Mouse (Mus musculus): ENCODE data around the gene Slc25a17. TPM values are rescaled to one million over a fixed set of nuclear protein-coding genes. Genes with fewer than 3 reads are reported as not detected.

Gene Slc25a17
- polyA plus RNA-seq, 1 experiment from 2014 or later, result 133 TPM

GRCm38 (mm10) chr15:81301193-81302070, 59.2 kb downstream of the Slc25a17 start:
- Histone ChIP-seq H3K4me3 (ENCODE audit: low read length) (no peak overlapping the region), H3K9ac (ENCODE audit: low read depth, low read length) (no peak overlapping the region), H3K9me3 (ENCODE audit: control insufficient read depth, low read length) (no peaks in the 10 kb centered on the region), H3K27ac (ENCODE audit: low read depth, low read length) (no peak overlapping the region), H3K4me1 (ENCODE audit: control insufficient read depth, insufficient read depth, low read depth, low read length) (no peaks in the 10 kb centered on the region), H3K27me3 (replicated peaks; ENCODE audit: control insufficient read depth, insufficient read depth, low read length) (no peaks in the 10 kb centered on the region), H3K4me2 (ENCODE audit: low read length) (no peak overlapping the region), H3K36me3 (ENCODE audit: control insufficient read depth, insufficient read depth, low read length) (no peaks in the 10 kb centered on the region)
- no peak for ATAC-seq
- 70% methylated on average over 16 of the region's 16 CpGs for WGBS

GRCm38 (mm10) chr15:81300520-81301069, 60.0 kb downstream of the Slc25a17 start:
- Histone ChIP-seq H3K4me1 (ENCODE audit: control insufficient read depth, insufficient read depth, low read depth, low read length) (no peaks in the 10 kb centered on the region), H3K4me3 (ENCODE audit: low read length) (no peak overlapping the region), H3K27me3 (replicated peaks; ENCODE audit: control insufficient read depth, insufficient read depth, low read length) (no peaks in the 10 kb centered on the region), H3K27ac (ENCODE audit: low read depth, low read length) (no peak overlapping the region), H3K9ac (ENCODE audit: low read depth, low read length) (no peak overlapping the region), H3K4me2 (ENCODE audit: low read length) (no peak overlapping the region), H3K9me3 (ENCODE audit: control insufficient read depth, low read length) (no peaks in the 10 kb centered on the region), H3K36me3 (ENCODE audit: control insufficient read depth, insufficient read depth, low read length) (no peaks in the 10 kb centered on the region)
- 88% methylated on average over 3 of the region's 3 CpGs for WGBS
- ATAC-seq, result no peak

GRCm38 (mm10) chr15:81299549-81299948, 61.1 kb downstream of the Slc25a17 start:
- ATAC-seq, result no peak
- H3K4me3 ChIP-seq (ENCODE audit: low read length), result no peak overlapping the region
- no peak overlapping the region for H3K9ac ChIP-seq (ENCODE audit: low read depth, low read length)
- H3K27me3 ChIP-seq (replicated peaks; ENCODE audit: control insufficient read depth, insufficient read depth, low read length), result no peaks in the 10 kb centered on the region
- H3K4me2 ChIP-seq (ENCODE audit: low read length), result no peak overlapping the region
- WGBS, result 91% methylated on average over 4 of the region's 4 CpGs
- H3K36me3 ChIP-seq (ENCODE audit: control insufficient read depth, insufficient read depth, low read length), result no peaks in the 10 kb centered on the region
- no peak overlapping the region for H3K27ac ChIP-seq (ENCODE audit: low read depth, low read length)
- no peaks in the 10 kb centered on the region for H3K9me3 ChIP-seq (ENCODE audit: control insufficient read depth, low read length)
- no peaks in the 10 kb centered on the region for H3K4me1 ChIP-seq (ENCODE audit: control insufficient read depth, insufficient read depth, low read depth, low read length)

- Histone ChIP-seq H3K9me3 (ENCODE audit: control insufficient read depth, low read length) (no peaks in the 10 kb centered on the region), H3K4me1 (ENCODE audit: control insufficient read depth, insufficient read depth, low read depth, low read length) (no peaks in the 10 kb centered on the region), H3K36me3 (ENCODE audit: control insufficient read depth, insufficient read depth, low read length) (no peaks in the 10 kb centered on the region), H3K4me3 (ENCODE audit: low read length) (no peak overlapping the region), H3K27ac (ENCODE audit: low read depth, low read length) (no peak overlapping the region), H3K27me3 (replicated peaks; ENCODE audit: control insufficient read depth, insufficient read depth, low read length) (no peaks in the 10 kb centered on the region), H3K9ac (ENCODE audit: low read depth, low read length) (no peak overlapping the region), H3K4me2 (ENCODE audit: low read length) (no peak overlapping the region)
- WGBS, result 80% methylated on average over 6 of the region's 6 CpGs
- ATAC-seq, result no peak
Observed at GRCm38 (mm10) chr15:81298213-81298612, 62.4 kb downstream of the Slc25a17 start.

GRCm38 (mm10) chr15:81297543-81297942, 63.1 kb downstream of the Slc25a17 start:
- Histone ChIP-seq H3K9ac (ENCODE audit: low read depth, low read length) (no peak overlapping the region), H3K27me3 (replicated peaks; ENCODE audit: control insufficient read depth, insufficient read depth, low read length) (no peaks in the 10 kb centered on the region), H3K36me3 (ENCODE audit: control insufficient read depth, insufficient read depth, low read length) (no peaks in the 10 kb centered on the region), H3K4me1 (ENCODE audit: control insufficient read depth, insufficient read depth, low read depth, low read length) (no peaks in the 10 kb centered on the region), H3K4me2 (ENCODE audit: low read length) (no peak overlapping the region), H3K27ac (ENCODE audit: low read depth, low read length) (no peak overlapping the region), H3K9me3 (ENCODE audit: control insufficient read depth, low read length) (no peaks in the 10 kb centered on the region), H3K4me3 (ENCODE audit: low read length) (no peak overlapping the region)
- ATAC-seq, result no peak
- WGBS, result 95% methylated on average over 3 of the region's 3 CpGs

GRCm38 (mm10) chr15:81294897-81295296, 65.7 kb downstream of the Slc25a17 start:
- no peak overlapping the region for H3K4me2 ChIP-seq (ENCODE audit: low read length)
- H3K4me1 ChIP-seq (ENCODE audit: control insufficient read depth, insufficient read depth, low read depth, low read length), result no peaks in the 10 kb centered on the region
- H3K27me3 ChIP-seq (replicated peaks; ENCODE audit: control insufficient read depth, insufficient read depth, low read length), result no peaks in the 10 kb centered on the region
- 93% methylated on average over 10 of the region's 10 CpGs for WGBS
- no peaks in the 10 kb centered on the region for H3K36me3 ChIP-seq (ENCODE audit: control insufficient read depth, insufficient read depth, low read length)
- no peaks in the 10 kb centered on the region; the same call in 1 of the 2 replicates for H3K9me3 ChIP-seq (ENCODE audit: control insufficient read depth, low read length)
- no peak overlapping the region for H3K9ac ChIP-seq (ENCODE audit: low read depth, low read length)
- H3K4me3 ChIP-seq (ENCODE audit: low read length), result no peak overlapping the region
- no peak for ATAC-seq
- no peak overlapping the region for H3K27ac ChIP-seq (ENCODE audit: low read depth, low read length)

- Histone ChIP-seq H3K4me1 (ENCODE audit: control insufficient read depth, insufficient read depth, low read depth, low read length) (no peaks in the 10 kb centered on the region), H3K4me2 (ENCODE audit: low read length) (no peak overlapping the region), H3K27me3 (replicated peaks; ENCODE audit: control insufficient read depth, insufficient read depth, low read length) (no peaks in the 10 kb centered on the region), H3K9me3 (ENCODE audit: control insufficient read depth, low read length) (no peaks in the 10 kb centered on the region; the same call in 1 of the 2 replicates), H3K9ac (ENCODE audit: low read depth, low read length) (no peak overlapping the region), H3K4me3 (ENCODE audit: low read length) (no peak overlapping the region), H3K27ac (ENCODE audit: low read depth, low read length) (no peak overlapping the region), H3K36me3 (ENCODE audit: control insufficient read depth, insufficient read depth, low read length) (no peaks in the 10 kb centered on the region)
- no peak for ATAC-seq
- 76% methylated on average over 12 of the region's 12 CpGs for WGBS
Observed at GRCm38 (mm10) chr15:81294386-81294785, 66.2 kb downstream of the Slc25a17 start.

- H3K9me3 ChIP-seq (ENCODE audit: control insufficient read depth, low read length), result no peaks in the 10 kb centered on the region; the same call in 1 of the 2 replicates
- no peaks in the 10 kb centered on the region for H3K36me3 ChIP-seq (ENCODE audit: control insufficient read depth, insufficient read depth, low read length)
- ATAC-seq, result no peak
- H3K27me3 ChIP-seq (replicated peaks; ENCODE audit: control insufficient read depth, insufficient read depth, low read length), result no peaks in the 10 kb centered on the region
- no peak overlapping the region for H3K27ac ChIP-seq (ENCODE audit: low read depth, low read length)
- no peak overlapping the region for H3K4me3 ChIP-seq (ENCODE audit: low read length)
- H3K9ac ChIP-seq (ENCODE audit: low read depth, low read length), result no peak overlapping the region
- WGBS, result 83% methylated on average over 9 of the region's 9 CpGs
- H3K4me2 ChIP-seq (ENCODE audit: low read length), result no peak overlapping the region
- no peaks in the 10 kb centered on the region for H3K4me1 ChIP-seq (ENCODE audit: control insufficient read depth, insufficient read depth, low read depth, low read length)
Observed at GRCm38 (mm10) chr15:81290747-81291146, 69.9 kb downstream of the Slc25a17 start.

- WGBS, result 86% methylated on average over 4 of the region's 4 CpGs
- ATAC-seq, result no peak
- H3K4me1 ChIP-seq (ENCODE audit: control insufficient read depth, insufficient read depth, low read depth, low read length), result no peaks in the 10 kb centered on the region
- no peak overlapping the region for H3K4me2 ChIP-seq (ENCODE audit: low read length)
- no peaks in the 10 kb centered on the region for H3K36me3 ChIP-seq (ENCODE audit: control insufficient read depth, insufficient read depth, low read length)
- H3K4me3 ChIP-seq (ENCODE audit: low read length), result no peak overlapping the region
- H3K9ac ChIP-seq (ENCODE audit: low read depth, low read length), result no peak overlapping the region
- H3K9me3 ChIP-seq (ENCODE audit: control insufficient read depth, low read length), result no peaks in the 10 kb centered on the region; the same call in 1 of the 2 replicates
- H3K27me3 ChIP-seq (replicated peaks; ENCODE audit: control insufficient read depth, insufficient read depth, low read length), result no peaks in the 10 kb centered on the region
- H3K27ac ChIP-seq (ENCODE audit: low read depth, low read length), result no peak overlapping the region
Observed at GRCm38 (mm10) chr15:81290230-81290629, 70.4 kb downstream of the Slc25a17 start.
